ENCODE assay signal across 8 mouse cellular contexts in genomic region chr2:45108521-45109091, GRCm38 (mm10). TPM values are rescaled to one million over a fixed set of nuclear protein-coding genes. Genes with fewer than 3 reads are reported as not detected.
DNase-seq lines count a peak whose midpoint lies in the region; ATAC-seq and TF ChIP-seq lines count a peak whose summit lies in the region.

No protein-coding gene starts in this region.

- H3K4me1 ChIP-seq in cerebellum, adult 2 months (ENCODE audit: control insufficient read depth, insufficient read depth, low read length) = no peaks in the 10 kb centered on the region
- peaks cover 77% of the 10 kb centered on the region for H3K4me1 ChIP-seq in forebrain, embryonic 10.5 days
- 0 out of 2 replicates have a peak, but pooled peaks cover 6% of the 10 kb centered on the region for H3K4me1 ChIP-seq in hindbrain, embryonic 11.5 days (replicated peaks; ENCODE audit: control insufficient read depth, insufficient read depth, low read length)
- peaks cover 59% of the 10 kb centered on the region for H3K4me1 ChIP-seq in liver, embryonic 12.5 days

- peak overlapping the region; percentile 9 for H3K4me3 ChIP-seq in cerebellum, adult 2 months (replicated peaks; ENCODE audit: insufficient read depth, low read depth, low read length)
- H3K4me3 ChIP-seq in forebrain, embryonic 10.5 days = peak overlapping the region; percentile 99
- H3K4me3 ChIP-seq in hindbrain, embryonic 11.5 days (ENCODE audit: low read depth, low read length) = peak overlapping the region; percentile 90
- peak overlapping the region; percentile 97 for H3K4me3 ChIP-seq in liver, embryonic 12.5 days

- ATAC-seq in hindbrain, embryonic 11.5 days (ENCODE audit: low FRiP score) = peak; percentile 58
- ATAC-seq in liver, embryonic 12.5 days = peak; percentile 66

- peak overlapping the region; percentile 73 for H3K4me2 ChIP-seq in hindbrain, embryonic 11.5 days (replicated peaks; ENCODE audit: low read depth, low read length)
- peak overlapping the region; percentile 94 for H3K4me2 ChIP-seq in liver, embryonic 12.5 days

- H3K9ac ChIP-seq in hindbrain, embryonic 11.5 days (ENCODE audit: low read depth, low read length) = peak overlapping the region; percentile 98
- peak overlapping the region; percentile 99 for H3K9ac ChIP-seq in liver, embryonic 12.5 days

- 4% methylated on average over 25 of the region's 25 CpGs for WGBS in cerebellum, adult 2 months
- under 1% methylated on average over 25 of the region's 25 CpGs for WGBS in forebrain, embryonic 10.5 days
- under 1% methylated on average over 23 of the region's 25 CpGs for WGBS in hindbrain, embryonic 11.5 days
- WGBS in liver, embryonic 12.5 days (ENCODE audit: insufficient replicate concordance) = under 1% methylated on average over 25 of the region's 25 CpGs

- H3K27ac ChIP-seq in cerebellum, adult 2 months (ENCODE audit: insufficient read depth, low read length) = peak overlapping the region; percentile 43; the same call in 1 of the 2 replicates
- H3K27ac ChIP-seq in forebrain, embryonic 10.5 days = peak overlapping the region; percentile 100
- H3K27ac ChIP-seq in hindbrain, embryonic 11.5 days (ENCODE audit: low read depth, low read length) = peak overlapping the region; percentile 98
- peak overlapping the region; percentile 95 for H3K27ac ChIP-seq in liver, embryonic 12.5 days

- H3K9me3 ChIP-seq in forebrain, embryonic 10.5 days = no peaks in the 10 kb centered on the region
- no peaks in the 10 kb centered on the region for H3K9me3 ChIP-seq in hindbrain, embryonic 11.5 days (ENCODE audit: control insufficient read depth, low read length)
- no peaks in the 10 kb centered on the region for H3K9me3 ChIP-seq in liver, embryonic 12.5 days (replicated peaks)

- peak in 1 of 2 experiments; percentile 37 for DNase-seq in cerebellum, adult 2 months
- no peak for DNase-seq in cerebellum, adult 9-10 months
- peak; percentile 14 for DNase-seq in R1 (ENCODE audit: low read depth, low spot score)
- no peak for DNase-seq in forebrain, embryonic 10.5 days (ENCODE audit: extremely low spot score, low spot score)
- peak; percentile 72 for DNase-seq in hindbrain, embryonic 11.5 days (ENCODE audit: low spot score)
- DNase-seq in neural tube, embryonic 10.5 days (ENCODE audit: extremely low spot score, low spot score) = peak; percentile 63
- peak; percentile 32 for DNase-seq in thymus, postnatal 25 days

- no peak for TF ChIP-seq POLR2A in cerebellum, adult 2 months (IDR thresholded peaks at IDR 0.05; ENCODE audit: borderline replicate concordance, insufficient read depth, low read length)

- peaks cover 20% of the 10 kb centered on the region; the same call in 1 of the 2 replicates for H3K27me3 ChIP-seq in cerebellum, adult 2 months (ENCODE audit: control insufficient read depth, insufficient read depth, low read length)
- peaks cover 3% of the 10 kb centered on the region; the same call in 1 of the 2 replicates for H3K27me3 ChIP-seq in forebrain, embryonic 10.5 days (ENCODE audit: poor library complexity, severe bottlenecking)
- no peaks in the 10 kb centered on the region for H3K27me3 ChIP-seq in hindbrain, embryonic 11.5 days (ENCODE audit: control insufficient read depth, insufficient read depth, low read length)
- 0 out of 2 replicates have a peak, but pooled peaks cover 6% of the 10 kb centered on the region for H3K27me3 ChIP-seq in liver, embryonic 12.5 days (replicated peaks)

- no peaks in the 10 kb centered on the region for H3K36me3 ChIP-seq in forebrain, embryonic 10.5 days (replicated peaks)
- no peaks in the 10 kb centered on the region for H3K36me3 ChIP-seq in hindbrain, embryonic 11.5 days (ENCODE audit: control insufficient read depth, insufficient read depth, low read length)
- peaks cover 23% of the 10 kb centered on the region for H3K36me3 ChIP-seq in liver, embryonic 12.5 days

- no peak for TF ChIP-seq CTCF in cerebellum, adult 2 months (IDR thresholded peaks at IDR 0.05; ENCODE audit: borderline replicate concordance, insufficient read depth, low read depth, low read length)

RNA-seq across cellular contexts. Expression of gene Zeb2, which starts 8.6 kb away (rescaled TPM):
- polyA plus RNA-seq in cerebellum, adult 2 months (2012; rRNA removed) = 35.8 and 40.5 TPM in 2 replicates
- 30.2 and 30.4 TPM in 2 replicates for polyA plus RNA-seq in forebrain, embryonic 10.5 days (2016; fragmentation: Nextera tagmentation; extraction: Ambion mirVana)
- polyA plus RNA-seq in hindbrain, embryonic 11.5 days (2014; fragmentation: Nextera tagmentation; extraction: Ambion mirVana) = 57.7 and 58.8 TPM in 2 replicates
- polyA plus RNA-seq in liver, embryonic 12.5 days (2016; fragmentation: Nextera tagmentation; extraction: Ambion mirVana) = 22.1 and 24.3 TPM in 2 replicates

Comparison
In these comparisons a context has a peak if more than half of its experiments do, and no peak if none do; other contexts are left out.
1. DNase-seq: peak in R1 (single experiment), hindbrain, embryonic 11.5 days (single experiment), neural tube, embryonic 10.5 days (single experiment) and thymus, postnatal 25 days (single experiment); none in cerebellum, adult 9-10 months (single experiment) and forebrain, embryonic 10.5 days (single experiment).
2. H3K27ac ChIP-seq: peak in every context shown above with its lines; median percentile 100 in forebrain, embryonic 10.5 days; 98 in hindbrain, embryonic 11.5 days; 95 in liver, embryonic 12.5 days; 43 in cerebellum, adult 2 months.
3. H3K4me3 ChIP-seq: peak in every context shown above with its lines; median percentile 99 in forebrain, embryonic 10.5 days; 97 in liver, embryonic 12.5 days; 90 in hindbrain, embryonic 11.5 days; 9 in cerebellum, adult 2 months.